Mouse (Mus musculus): Measurements from ENCODE around the gene Asgr1. TPM values are rescaled to one million over a fixed set of nuclear protein-coding genes. Genes with fewer than 3 reads are reported as not detected.
A peak's percentile ranks its signal among the peaks of the same experiment; 100 is the strongest.

Asgr1 gene
- total and polyA plus RNA-seq, 3 experiments, result 0.08 to 1.7 TPM; not detected in 1

GRCm38 (mm10) chr11:70024151-70024514, 29.8 kb upstream of the Asgr1 start:
- no peak for DNase-seq

- DNase-seq, result no peak
These were observed 27.2 kb upstream of the Asgr1 start for GRCm38 (mm10) chr11:70026689-70027088.

- no peak for DNase-seq
These were observed 26.5 kb upstream of the Asgr1 start for GRCm38 (mm10) chr11:70027397-70027796.

- no peak for DNase-seq
These were observed 25.3 kb upstream of the Asgr1 start for GRCm38 (mm10) chr11:70028401-70029129.

- peak; percentile 63 for DNase-seq
These were observed 24.6 kb upstream of the Asgr1 start for GRCm38 (mm10) chr11:70029130-70029801.

GRCm38 (mm10) chr11:70029829-70030550, 23.9 kb upstream of the Asgr1 start:
- no peak for DNase-seq

- no peak for DNase-seq
These were observed 23.1 kb upstream of the Asgr1 start for GRCm38 (mm10) chr11:70030651-70031320.

GRCm38 (mm10) chr11:70031321-70031670, 22.6 kb upstream of the Asgr1 start:
- no peak for DNase-seq

- no peak for DNase-seq
These were observed 15.7 kb upstream of the Asgr1 start for GRCm38 (mm10) chr11:70038174-70038573.

- no peak for DNase-seq
These were observed 14.3 kb upstream of the Asgr1 start for GRCm38 (mm10) chr11:70039631-70040030.

- DNase-seq, result no peak
These were observed 13.7 kb upstream of the Asgr1 start for GRCm38 (mm10) chr11:70040184-70040583.

- DNase-seq, result no peak
These were observed 11.4 kb upstream of the Asgr1 start for GRCm38 (mm10) chr11:70042309-70043085.

GRCm38 (mm10) chr11:70043665-70044064, 10.2 kb upstream of the Asgr1 start:
- DNase-seq, result no peak

- no peak for DNase-seq
These were observed 8.4 kb upstream of the Asgr1 start for GRCm38 (mm10) chr11:70045435-70045834.

GRCm38 (mm10) chr11:70049366-70049765, 4.5 kb upstream of the Asgr1 start:
- no peak for DNase-seq

- DNase-seq, result no peak
These were observed 4.1 kb upstream of the Asgr1 start for GRCm38 (mm10) chr11:70049816-70050215.

GRCm38 (mm10) chr11:70053156-70053555, 729 bp upstream of the Asgr1 start:
- no peak for DNase-seq

GRCm38 (mm10) chr11:70055618-70056214, 1.8 kb downstream of the Asgr1 start:
- DNase-seq, result peak; percentile 75

GRCm38 (mm10) chr11:70057805-70058204, 3.9 kb downstream of the Asgr1 start:
- DNase-seq, result no peak

- no peak for DNase-seq
These were observed 6.0 kb downstream of the Asgr1 start for GRCm38 (mm10) chr11:70059930-70060329.

GRCm38 (mm10) chr11:70063053-70063452, 9.2 kb downstream of the Asgr1 start:
- DNase-seq, result no peak
